Mouse (Mus musculus) E14TG2a.4 (cell line): ENCODE results near the gene Nck2.

Source experiments
- H3K27me3 ChIP-seq: 2 replicates; pipeline ENCODE4 v1.6.1; 2014; ENCODE audit warnings: low read length, control low read depth; ENCODE audit not compliant: insufficient read depth
- H3K36me3 ChIP-seq: 2 replicates; pipeline ENCODE4 v1.6.1; 2014; ENCODE audit warnings: low read length, control low read depth; ENCODE audit not compliant: insufficient read depth
- H3K4me1 ChIP-seq: replicated peaks from 2 replicates; pipeline ENCODE4 v1.6.1; 2014; ENCODE audit warnings: low read depth, low read length, control low read depth
- H3K4me3 ChIP-seq: replicated peaks from 2 replicates; pipeline ENCODE4 v1.5.1; 2014; ENCODE audit warnings: mild to moderate bottlenecking, low read length
- H3K9me3 ChIP-seq: 2 replicates; pipeline ENCODE4 v1.6.1; 2014; ENCODE audit warnings: low read length, control low read depth
- CTCF ChIP-seq: conservative IDR thresholded peaks from 2 replicates; pipeline ENCODE4 v1.5.1; 2014; ENCODE audit warnings: low read length
- NANOG ChIP-seq: IDR thresholded peaks from 2 replicates; pipeline ENCODE4 v1.6.1; 2014; ENCODE audit warnings: borderline replicate concordance, low read length, mixed read lengths
- POU5F1 ChIP-seq: IDR thresholded peaks from 2 replicates; pipeline ENCODE4 v1.6.1; 2014; ENCODE audit warnings: low read length, borderline replicate concordance

Gene Nck2

DNA sequence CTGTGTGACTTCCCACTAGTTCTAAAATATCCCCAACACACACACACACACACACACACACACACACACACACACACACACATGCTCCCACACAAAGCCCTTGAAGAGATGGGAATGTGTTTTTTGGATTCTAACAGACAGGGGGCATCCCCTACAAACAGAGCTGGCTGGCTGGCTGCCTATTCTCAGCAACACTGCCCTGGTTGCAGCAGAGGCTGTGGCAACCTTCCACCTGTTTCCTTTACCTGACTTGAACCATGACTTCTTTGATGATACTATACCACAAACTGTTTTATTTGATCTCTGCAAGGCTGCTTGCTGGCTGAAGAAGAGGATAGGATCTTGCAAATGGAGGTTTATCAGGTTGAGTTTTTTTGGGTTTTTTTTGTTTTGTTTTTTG, 41.0 kb upstream of the Nck2 start:
- Histone ChIP-seq H3K27me3 (no peaks in the 10 kb centered on the region), H3K9me3 (no peaks in the 10 kb centered on the region), H3K36me3 (no peaks in the 10 kb centered on the region), H3K4me1 (no peaks in the 10 kb centered on the region), H3K4me3 (no peak overlapping the region)
- TF ChIP-seq CTCF (no peak), POU5F1 (no peak), NANOG (no peak)

DNA sequence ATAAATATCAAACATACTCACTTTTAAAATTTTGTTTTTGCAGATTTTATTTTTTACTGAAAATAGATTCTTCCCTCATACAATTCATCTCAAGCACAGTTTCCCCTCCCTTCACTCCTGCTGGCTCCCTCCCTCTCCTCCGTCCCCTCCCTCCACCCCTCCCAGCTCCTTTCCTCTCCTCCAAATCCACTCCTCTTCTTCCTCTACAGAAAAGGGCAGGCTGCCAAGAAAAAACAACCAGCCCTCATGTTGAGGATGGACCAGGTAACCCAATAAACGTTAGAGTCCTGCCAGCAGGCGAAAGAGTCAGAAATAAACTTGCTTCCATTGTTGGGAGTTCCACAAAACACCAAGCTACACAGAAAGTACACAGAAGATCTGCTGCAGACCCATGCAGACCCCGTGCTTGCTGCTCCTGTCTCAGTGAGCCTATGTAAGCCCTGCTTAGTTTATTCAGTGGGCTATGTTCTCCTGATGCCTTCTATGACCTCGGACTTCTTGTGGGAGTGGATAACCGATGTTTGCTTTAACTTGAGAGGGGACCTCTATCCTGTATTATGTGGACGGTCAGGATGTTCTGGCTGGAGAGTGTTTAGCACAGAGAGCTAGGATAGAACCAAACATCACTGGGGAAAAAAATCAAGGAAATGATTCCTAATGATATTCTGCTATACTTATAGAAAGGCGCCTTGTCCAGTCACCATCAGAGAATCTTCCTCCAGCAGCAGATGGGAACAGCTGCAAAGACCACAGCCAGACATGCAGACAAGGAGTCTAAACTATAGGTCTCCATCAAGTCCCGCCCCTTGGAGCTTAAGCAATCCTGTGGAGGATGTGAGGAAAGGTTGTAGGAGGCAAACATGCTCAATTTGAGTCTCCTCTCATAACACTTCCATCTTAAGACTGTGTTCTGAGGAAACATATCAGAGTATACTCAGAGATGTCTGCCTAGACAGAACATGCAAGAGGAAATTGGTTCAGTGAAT, 39.4 kb upstream of the Nck2 start:
- H3K9me3 ChIP-seq, result no peaks in the 10 kb centered on the region
- no peak overlapping the region for H3K4me3 ChIP-seq
- H3K27me3 ChIP-seq, result no peaks in the 10 kb centered on the region
- no peaks in the 10 kb centered on the region for H3K4me1 ChIP-seq
- no peaks in the 10 kb centered on the region for H3K36me3 ChIP-seq
- TF ChIP-seq NANOG (no peak), POU5F1 (no peak), CTCF (no peak)

DNA sequence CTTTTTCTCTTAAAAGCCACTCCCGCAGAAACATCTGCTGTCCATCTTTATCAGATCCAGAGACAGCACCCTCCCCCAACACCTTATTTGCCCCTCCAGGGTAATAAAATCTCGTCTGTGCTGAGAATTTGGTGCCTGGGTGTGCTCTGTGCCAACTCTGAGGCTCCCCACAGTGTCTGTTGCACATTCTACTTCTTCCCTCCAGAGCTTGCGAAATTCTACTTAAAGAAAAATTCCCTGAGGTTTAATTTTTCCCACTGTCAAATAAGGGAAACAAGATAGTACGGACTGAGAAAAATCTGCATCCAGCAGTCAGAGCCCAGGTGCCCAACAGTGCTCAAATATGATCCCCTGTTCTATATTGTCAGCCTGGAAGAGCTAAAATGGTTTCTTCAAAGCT, 35.4 kb upstream of the Nck2 start:
- Histone ChIP-seq H3K4me1 (no peaks in the 10 kb centered on the region), H3K27me3 (no peaks in the 10 kb centered on the region), H3K9me3 (no peaks in the 10 kb centered on the region), H3K4me3 (no peak overlapping the region), H3K36me3 (no peaks in the 10 kb centered on the region)
- TF ChIP-seq NANOG, result no peak
- no peak for TF ChIP-seq POU5F1
- no peak for TF ChIP-seq CTCF

DNA sequence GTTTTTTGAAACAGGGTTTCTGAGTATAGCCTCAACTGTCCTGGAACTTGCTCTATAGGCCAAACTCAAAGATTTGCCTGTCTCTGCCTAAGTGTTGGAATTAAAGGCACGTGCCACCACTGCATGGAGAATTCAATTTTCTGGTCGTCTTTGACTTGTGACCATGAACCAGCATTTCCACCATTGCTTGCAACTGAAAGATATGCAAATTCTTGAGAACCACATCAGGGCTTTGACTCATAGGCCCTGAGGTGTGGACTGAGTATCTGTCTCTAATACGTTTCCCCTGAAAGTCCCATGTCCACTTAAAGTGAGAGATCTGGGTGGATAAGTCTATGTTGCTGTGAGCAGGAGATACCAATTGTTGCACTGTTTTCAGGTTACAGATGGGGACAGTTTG, 31.6 kb upstream of the Nck2 start:
- Histone ChIP-seq H3K4me3 (no peak overlapping the region), H3K27me3 (no peaks in the 10 kb centered on the region), H3K9me3 (no peaks in the 10 kb centered on the region), H3K4me1 (no peaks in the 10 kb centered on the region), H3K36me3 (no peaks in the 10 kb centered on the region)
- TF ChIP-seq POU5F1 (no peak), CTCF (no peak), NANOG (no peak)

DNA sequence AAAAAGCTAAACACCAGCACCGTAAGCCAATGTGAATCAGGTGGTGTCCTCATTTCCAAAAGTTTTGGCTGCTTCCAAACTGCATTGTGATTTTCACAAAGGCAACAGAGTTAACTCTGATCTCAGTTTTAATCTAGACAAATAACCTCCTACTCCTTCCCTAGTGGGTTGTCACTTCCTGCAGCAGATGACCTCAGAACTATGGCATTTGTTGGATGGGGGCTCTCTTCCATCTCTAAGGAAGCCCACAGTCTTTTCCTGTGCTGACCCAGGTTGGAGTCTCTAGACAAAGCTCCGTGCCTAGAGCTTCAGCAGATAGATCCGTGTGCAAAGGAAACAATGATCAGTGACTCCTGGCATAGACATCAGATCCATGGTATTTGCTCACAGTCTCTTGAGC, 31.1 kb upstream of the Nck2 start:
- H3K9me3 ChIP-seq, result no peaks in the 10 kb centered on the region
- H3K27me3 ChIP-seq, result no peaks in the 10 kb centered on the region
- no peak overlapping the region for H3K4me3 ChIP-seq
- H3K4me1 ChIP-seq, result no peaks in the 10 kb centered on the region
- no peak for TF ChIP-seq NANOG
- TF ChIP-seq CTCF, result no peak
- TF ChIP-seq POU5F1, result no peak
- no peaks in the 10 kb centered on the region for H3K36me3 ChIP-seq

DNA sequence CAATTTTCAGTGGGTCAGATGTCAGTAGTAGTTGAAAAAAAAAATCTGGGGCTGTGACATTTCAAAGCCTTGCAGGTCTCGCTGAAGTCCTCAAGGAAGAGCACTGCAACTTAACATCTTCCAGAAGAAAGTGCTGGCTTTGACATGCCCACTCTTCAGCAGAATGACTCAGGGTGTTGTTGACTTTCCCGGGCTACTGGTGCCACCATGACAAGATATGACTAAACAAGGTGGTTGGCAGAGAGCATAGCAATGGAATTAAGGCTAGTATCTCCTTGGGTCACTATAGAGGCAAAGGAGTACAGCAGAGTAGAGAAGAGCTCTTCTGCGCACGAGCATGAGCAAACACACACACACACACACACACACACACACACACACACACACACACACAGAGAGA, 30.6 kb upstream of the Nck2 start:
- H3K9me3 ChIP-seq, result peaks cover 3% of the 10 kb centered on the region; the same call in 1 of the 2 replicates
- TF ChIP-seq POU5F1, result no peak

DNA sequence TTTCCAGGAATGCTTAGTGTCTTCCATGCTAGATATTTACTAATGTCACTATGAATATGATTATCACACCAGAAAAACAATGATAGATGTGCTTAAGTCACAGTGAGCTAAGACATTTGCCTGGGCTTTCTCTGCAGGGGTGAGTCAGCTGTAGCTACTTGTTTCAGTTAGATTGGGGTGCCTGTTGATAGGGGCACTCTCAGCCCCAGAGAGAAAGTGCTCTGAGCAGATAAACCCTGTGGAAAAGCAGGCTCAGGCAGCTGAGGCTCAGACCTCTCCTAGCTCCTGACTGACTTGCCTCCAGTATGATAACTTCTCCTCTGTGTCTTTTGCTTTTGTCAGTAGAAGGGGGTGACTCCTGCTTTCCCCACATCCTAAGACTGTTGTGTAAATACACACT, 30.2 kb upstream of the Nck2 start:
- Histone ChIP-seq H3K27me3 (no peaks in the 10 kb centered on the region), H3K4me3 (no peak overlapping the region), H3K9me3 (peaks cover 3% of the 10 kb centered on the region; the same call in 1 of the 2 replicates), H3K4me1 (no peaks in the 10 kb centered on the region), H3K36me3 (no peaks in the 10 kb centered on the region)
- TF ChIP-seq CTCF (no peak), POU5F1 (no peak), NANOG (no peak)

More for the DNA sequence above, 30.6 kb upstream of the Nck2 start:
- Histone ChIP-seq H3K4me3 (no peak overlapping the region), H3K4me1 (no peaks in the 10 kb centered on the region), H3K27me3 (no peaks in the 10 kb centered on the region), H3K36me3 (no peaks in the 10 kb centered on the region)

DNA sequence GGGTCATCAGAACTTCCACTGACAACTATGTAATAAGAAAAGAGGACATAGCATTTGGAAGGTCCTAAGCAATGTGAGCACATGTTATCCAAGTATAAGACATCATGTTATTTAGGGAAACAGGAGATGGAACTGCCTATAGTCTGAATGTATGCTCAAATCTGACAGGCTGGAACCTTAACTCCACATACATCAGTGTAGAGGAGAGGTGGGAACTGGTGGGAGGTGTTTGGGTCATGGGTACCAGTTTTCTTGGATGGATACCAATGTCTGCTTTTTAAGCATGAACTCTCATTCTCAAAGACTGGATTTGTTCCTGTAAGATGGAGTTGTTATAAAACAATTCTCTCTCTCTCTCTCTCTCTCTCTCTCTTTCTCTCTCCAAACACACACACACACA, 29.4 kb upstream of the Nck2 start:
- no peaks in the 10 kb centered on the region for H3K27me3 ChIP-seq
- TF ChIP-seq CTCF (no peak), POU5F1 (no peak), NANOG (no peak)

More for the DNA sequence above, 29.4 kb upstream of the Nck2 start:
- Histone ChIP-seq H3K36me3 (no peaks in the 10 kb centered on the region), H3K4me3 (no peak overlapping the region), H3K4me1 (no peaks in the 10 kb centered on the region), H3K9me3 (peaks cover 3% of the 10 kb centered on the region; the same call in 1 of the 2 replicates)
